Mouse (Mus musculus) lung, postnatal 0 days (tissue): Measurements from ENCODE around the gene Mybph.

Experiments used
- CTCF ChIP-seq: IDR thresholded peaks from 2 replicates; pipeline ENCODE4 v1.5.1; 2016; ENCODE audit warnings: antibody characterized with exemption, mild to moderate bottlenecking
- EP300 ChIP-seq: IDR thresholded peaks from 2 replicates; pipeline ENCODE4 v1.6.1; 2016; ENCODE audit warnings: antibody characterized with exemption, mild to moderate bottlenecking, control low read depth

DNA sequence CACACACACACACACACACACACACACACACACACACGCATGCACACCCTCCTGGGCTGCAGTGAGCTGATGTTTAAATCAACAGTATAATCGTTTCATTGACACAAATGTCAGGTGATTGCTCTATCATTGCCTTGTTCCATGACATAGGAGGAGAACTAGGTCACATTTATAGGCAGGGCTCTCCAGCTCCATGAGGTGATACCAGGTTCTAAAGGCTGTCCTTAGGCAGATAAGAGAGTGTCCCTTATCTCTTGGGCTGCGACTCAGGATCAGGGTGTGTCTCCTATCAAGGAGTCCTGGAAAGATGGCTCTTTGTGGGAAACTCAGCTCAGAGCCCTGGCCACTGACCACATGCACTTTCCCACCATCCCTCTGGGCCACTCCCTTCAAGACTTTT is 24.7 kb upstream of the Mybph start:
- no peak for TF ChIP-seq CTCF
- TF ChIP-seq EP300 = no peak
